Mouse (Mus musculus) C2C12 (cell line): Measurements from ENCODE around the gene Raph1.

ENCODE experiments used
- CEBPB ChIP-seq: IDR thresholded peaks from one replicate; pipeline ENCODE4 v1.6.1; 2011; ENCODE audit warnings: low read depth, mild to moderate bottlenecking, control low read depth, moderate library complexity
- CTCF ChIP-seq: IDR thresholded peaks from one replicate; pipeline ENCODE4 v1.5.1; 2011; ENCODE audit not compliant: control insufficient read depth, insufficient read depth, insufficient read length
- MAX ChIP-seq: IDR thresholded peaks from one replicate; pipeline ENCODE4 v1.6.1; 2011; ENCODE audit warnings: mild to moderate bottlenecking, control low read depth
- USF1 ChIP-seq: IDR thresholded peaks from one replicate; pipeline ENCODE4 v1.6.1; 2011; ENCODE audit warnings: low read depth, mild to moderate bottlenecking, control low read depth, moderate library complexity

GRCm38 (mm10) chr1:60482881-60483280 lies 84.0 kb downstream of the Raph1 start:
- TF ChIP-seq CTCF (no peak), MAX (no peak), USF1 (no peak), CEBPB (no peak)
